Mouse (Mus musculus): ENCODE measurements around the gene Cel. TPM values are rescaled to one million over a fixed set of nuclear protein-coding genes. Genes with fewer than 3 reads are reported as not detected.

The Cel gene
- total RNA-seq, 2 experiments from 2014 or later = not detected

DNA sequence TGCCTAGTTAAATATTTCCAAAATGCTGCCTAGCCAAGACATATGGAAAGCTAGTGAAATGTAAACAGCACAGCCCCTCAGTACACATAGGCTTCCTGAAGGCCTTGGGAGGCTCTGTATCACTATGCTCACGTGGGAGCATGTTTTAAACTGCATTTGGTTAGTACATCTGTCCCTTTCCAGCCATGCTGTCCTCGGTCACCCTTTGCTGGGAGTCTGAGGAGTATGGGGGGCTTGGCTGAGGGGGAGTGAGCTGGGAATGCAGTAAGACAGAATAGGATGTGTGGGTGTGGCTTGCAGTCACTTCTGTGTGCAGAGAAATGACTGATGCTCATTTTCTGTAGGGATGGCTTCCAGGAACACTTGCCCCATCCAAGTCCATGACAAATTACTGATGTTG is 22.5 kb upstream of the Cel start:
- DNase-seq (ENCODE audit: low spot score in 2 of 2) = no peak

DNA sequence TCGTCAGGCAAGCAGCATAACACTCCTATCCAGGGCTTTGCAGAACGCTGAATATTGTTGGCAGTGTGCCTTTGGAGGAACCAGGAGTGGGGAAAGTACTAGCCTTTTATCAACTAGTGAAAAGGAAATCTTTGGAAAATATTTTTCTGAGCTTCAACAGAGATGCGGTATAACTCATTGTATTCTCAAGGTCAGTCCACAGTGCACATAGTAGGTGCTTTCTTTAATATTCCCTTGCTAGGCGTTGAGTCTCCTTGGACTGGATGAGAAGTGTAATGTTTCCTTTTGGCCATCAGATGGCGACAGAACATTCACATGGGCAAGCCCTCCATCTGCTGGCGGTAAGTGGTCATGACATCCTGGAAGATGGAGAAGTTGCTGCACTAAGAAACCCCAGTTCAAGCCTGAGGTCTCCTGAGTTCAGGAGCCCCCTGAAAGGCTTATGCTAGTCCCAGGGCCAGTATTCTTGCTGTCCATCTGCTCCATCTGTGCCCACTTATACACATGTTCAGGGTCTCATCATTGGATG is 21.9 kb upstream of the Cel start:
- DNase-seq (ENCODE audit: low spot score in 2 of 2) = peak; percentile 55 to 87

DNA sequence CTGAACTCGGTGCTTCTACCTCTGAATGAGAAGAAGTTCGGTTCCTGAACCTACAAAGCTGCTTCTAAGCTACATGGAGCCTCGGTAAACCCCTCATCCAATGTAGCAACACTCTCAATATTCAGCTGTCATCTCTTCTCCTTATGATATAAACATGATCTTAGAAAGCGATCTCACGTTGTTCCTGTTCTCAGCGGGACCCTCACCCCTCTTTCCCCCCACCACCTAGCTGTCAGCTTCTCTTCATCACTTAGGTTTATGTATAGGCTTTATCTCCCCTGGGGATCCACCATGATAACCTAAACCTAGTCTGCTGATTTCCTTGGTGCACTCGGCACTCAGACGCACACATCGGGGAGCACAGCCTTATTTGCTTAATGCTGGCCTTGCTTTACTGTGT is 20.4 kb upstream of the Cel start, which contains the start of gene Gtf3c5:
Gene Gtf3c5 (minus strand): TSS at position 101 of the 400 bp plus-strand sequence.
- no peak for DNase-seq (ENCODE audit: low spot score in 2 of 2)

DNA sequence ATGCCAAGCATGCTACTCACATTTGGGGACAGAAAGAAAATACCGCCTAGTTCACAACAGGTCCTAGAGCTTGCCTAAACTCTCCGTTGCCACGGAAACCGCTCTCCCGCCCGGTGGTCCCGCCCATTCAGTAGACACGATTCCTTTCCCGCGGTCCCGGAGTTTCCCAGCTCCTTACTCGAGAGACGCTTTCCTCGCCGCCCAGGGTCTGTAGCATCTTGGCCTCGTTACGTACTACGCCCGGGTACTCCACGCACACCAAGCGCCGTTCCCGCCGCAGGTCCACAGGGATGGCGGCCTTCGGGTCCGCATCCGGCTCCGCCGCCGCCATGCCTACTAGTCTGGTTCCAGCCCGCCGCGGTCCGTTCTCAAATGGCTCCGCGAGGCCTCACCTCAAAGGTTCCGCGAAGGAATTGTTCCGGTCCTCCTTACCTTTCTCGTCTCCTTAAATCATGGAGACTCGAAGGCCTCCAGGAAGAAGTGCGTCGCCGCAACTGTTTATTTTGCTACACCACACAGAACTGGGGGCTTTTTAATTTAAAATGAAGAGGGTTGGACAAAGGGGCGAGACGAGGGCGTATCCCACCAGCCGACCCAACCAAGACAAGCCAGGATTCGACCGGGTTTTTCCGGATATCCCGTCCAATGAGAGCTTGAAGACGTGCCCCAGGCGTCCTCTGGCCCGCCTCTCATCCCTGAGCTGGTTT is 19.6 kb upstream of the Cel start:
- peak; percentile 84 to 91 for DNase-seq (ENCODE audit: low spot score in 2 of 2)

DNA sequence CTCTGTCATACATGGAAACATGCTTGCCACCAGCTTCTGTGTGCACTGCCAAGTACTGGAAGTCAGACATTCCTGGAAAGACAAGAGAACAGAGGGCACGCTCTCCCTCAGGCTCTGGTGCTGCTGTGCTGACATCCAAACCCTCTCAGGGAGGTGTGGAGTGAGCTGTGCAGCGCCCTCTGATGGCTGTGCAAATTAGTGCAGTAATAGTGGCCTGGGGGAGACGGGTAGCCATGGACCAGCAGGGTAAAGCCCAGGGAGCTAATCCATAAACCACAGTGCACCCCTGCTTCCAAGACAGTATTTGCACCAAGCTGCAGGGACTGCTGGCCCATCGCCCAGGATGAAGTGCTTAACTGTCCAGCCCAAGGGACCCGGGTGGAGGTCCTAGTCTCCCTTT is 14.8 kb upstream of the Cel start:
- no peak for DNase-seq (ENCODE audit: low spot score in 2 of 2)

DNA sequence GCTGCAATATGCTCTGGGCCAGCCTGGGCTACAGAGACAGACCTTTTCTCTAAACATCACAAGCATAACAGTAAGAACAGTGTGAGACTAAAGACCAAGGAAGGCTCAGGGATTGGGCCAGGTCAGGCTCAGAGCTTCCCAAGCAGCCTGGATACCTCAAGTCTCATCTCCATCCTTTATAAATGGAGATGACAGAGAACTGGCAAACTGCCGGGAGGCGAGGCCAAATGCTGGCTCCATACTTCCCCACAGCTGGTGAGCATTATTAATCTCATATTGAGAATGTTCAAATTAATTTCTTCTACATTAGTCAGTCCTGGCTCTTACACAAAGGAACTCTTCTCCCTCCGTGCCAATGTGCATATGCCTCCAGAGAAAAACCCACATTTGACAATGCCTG is 13.6 kb upstream of the Cel start:
- DNase-seq (ENCODE audit: low spot score in 2 of 2) = peak; percentile 28 to 35

DNA sequence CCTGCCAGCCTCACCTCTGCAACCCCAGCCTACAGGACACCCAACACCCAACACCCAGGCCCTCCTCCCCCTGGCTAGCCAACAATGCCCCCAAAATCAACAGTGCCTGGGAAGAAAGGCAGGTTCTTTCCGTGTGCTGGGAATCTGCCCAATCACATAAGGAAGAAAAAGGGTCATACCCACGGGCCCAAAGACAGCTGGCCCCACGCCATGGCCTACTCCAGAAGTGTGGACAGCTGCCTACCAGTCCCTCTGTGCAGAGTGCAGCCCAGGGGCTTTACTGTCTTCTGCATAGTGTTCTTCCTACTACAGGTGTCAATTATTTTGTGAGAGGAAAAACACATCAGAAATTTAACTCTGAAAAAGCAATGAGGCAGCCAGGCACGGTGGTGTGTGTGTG is 12.1 kb upstream of the Cel start:
- no peak for DNase-seq (ENCODE audit: low spot score in 2 of 2)

DNA sequence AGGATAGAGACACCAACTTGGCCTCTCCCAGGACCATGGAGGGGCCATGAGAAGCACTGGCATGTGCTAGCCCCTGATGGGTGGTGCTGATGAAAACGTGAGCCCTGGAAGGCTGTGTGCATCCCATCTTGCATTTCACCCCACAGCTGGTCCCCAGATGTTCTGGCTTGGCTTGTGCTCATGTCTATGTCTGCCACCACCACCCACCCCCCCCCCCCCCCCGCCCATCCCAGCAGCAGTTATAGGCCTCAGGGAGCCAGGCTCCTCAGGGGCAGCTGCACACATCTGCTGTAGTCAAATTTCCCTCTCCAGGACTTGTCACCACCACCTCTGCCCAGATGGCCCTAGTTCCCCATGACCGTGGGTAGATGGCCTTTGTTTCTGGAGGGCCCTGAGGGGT is 6.7 kb upstream of the Cel start:
- DNase-seq (ENCODE audit: low spot score in 2 of 2) = no peak

DNA sequence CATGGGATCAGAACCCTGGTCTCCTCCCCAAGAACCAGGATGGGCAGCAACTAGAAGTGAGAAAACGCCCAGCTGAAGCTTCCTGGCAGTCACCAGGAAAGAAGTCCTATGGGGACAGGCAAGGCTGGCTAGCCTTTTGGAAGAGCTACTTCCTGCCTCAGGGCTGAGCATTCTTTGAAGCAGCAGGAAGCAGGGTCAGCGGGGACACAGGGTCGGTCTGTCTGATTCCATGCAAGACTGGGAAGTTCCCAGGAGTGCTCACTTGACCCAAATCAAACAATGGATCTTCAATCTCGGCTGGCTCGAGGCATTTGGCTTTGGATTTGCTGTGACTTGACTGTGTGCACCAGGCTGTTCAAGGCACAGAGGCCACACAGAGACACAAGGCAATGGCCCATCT is 3.3 kb upstream of the Cel start:
- no peak for DNase-seq (ENCODE audit: low spot score in 2 of 2)

DNA sequence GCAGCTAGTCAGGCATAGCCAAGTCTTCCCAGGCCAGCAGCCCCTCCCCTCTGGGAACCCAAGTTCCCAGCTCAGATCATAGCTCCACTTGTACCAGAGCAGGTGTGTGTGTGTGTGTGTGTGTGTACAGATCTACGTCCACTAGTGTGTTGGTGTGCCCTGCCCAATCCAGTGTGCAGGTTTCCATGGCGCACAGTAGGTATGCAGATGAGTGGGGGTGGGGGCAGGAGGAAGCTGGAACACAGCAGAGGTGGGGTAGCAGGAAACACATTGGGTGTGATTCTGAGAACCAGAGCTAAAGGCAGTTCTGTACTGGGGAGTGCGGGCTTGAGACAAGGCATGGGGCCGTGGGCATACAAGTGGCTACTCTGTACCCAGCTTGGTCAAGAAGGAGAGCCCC is 1.2 kb upstream of the Cel start:
- DNase-seq (ENCODE audit: low spot score in 2 of 2) = no peak

DNA sequence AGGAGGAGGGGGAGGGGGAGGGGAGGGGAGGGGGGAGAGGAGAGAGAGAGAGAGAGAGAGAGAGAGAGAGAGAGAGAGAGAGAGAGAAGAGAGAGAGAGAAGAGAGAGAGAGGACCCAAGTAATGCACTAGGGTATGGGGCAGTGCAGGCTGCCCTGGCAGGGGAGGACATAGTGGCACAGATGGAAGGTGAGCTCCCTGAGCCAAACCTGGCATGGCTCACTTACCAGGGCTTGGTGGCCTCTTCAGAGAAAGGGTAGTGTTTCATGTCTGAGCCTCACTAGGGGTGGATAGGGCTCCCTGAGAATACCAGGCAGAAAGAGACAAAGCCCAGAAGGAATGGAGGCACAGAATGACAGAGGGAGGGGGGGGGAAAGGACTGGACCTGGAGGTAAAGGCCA is 627 bp upstream of the Cel start:
- no peak for DNase-seq (ENCODE audit: low spot score in 2 of 2)

DNA sequence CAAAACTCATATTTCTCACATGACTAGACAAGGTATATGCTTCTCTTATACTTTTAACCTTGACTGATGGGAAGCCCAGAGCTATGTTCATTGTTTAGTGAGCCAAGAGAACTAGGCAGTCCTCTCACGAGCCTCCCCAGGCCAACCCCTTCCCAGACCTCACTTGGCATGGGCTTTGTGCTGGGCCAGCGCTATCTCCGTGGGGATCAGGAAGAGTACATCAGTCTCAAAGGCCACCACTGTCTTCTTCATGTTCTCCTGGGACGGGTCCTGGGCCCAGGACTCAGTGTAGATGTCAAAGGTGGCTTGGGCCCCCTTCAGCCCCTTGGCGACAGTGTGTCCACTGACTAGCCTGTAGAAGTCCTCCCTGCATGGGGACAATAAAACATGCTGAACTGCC is 5.8 kb downstream of the Cel start:
- DNase-seq (ENCODE audit: low spot score in 2 of 2) = no peak

DNA sequence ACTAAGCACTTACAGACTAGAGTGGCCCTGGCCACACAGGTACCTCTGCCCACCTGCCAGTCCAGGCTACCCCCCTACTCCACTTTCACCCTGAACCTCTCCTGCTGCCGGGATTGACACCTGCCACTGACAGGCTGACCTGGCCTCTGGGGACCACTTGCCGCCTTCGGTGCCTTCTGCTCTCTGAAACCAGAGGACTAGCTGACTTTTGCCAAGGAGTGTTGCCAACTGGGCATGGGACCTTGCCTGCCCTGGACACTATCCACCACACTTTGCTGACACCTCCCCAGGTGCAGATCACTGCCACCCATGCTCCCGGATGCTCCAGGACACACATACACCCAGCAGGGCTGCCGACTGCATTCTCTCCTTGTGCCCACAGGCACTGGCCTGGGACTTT is 10.9 kb downstream of the Cel start:
- DNase-seq (ENCODE audit: low spot score in 2 of 2) = no peak

DNA sequence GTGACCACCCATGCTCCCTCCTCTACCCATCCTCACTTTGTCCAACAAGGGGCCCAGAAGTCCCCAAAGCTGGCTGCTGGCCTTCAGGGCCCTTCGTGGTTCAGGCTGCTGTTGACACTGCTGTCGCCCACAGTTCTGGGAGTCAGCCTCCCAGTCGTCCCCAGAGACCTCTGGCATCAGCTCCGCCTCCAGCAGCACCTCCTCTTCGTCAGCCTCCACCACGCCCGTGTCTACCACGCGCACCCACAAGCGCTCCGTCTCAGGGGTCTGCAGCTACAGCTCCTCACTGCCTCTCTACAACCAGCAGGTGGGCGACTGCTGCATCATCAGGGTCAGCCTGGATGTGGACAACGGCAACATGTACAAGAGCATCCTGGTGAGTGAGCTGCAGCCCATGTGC is 14.0 kb downstream of the Cel start:
- no peak for DNase-seq (ENCODE audit: low spot score in 2 of 2)

DNA sequence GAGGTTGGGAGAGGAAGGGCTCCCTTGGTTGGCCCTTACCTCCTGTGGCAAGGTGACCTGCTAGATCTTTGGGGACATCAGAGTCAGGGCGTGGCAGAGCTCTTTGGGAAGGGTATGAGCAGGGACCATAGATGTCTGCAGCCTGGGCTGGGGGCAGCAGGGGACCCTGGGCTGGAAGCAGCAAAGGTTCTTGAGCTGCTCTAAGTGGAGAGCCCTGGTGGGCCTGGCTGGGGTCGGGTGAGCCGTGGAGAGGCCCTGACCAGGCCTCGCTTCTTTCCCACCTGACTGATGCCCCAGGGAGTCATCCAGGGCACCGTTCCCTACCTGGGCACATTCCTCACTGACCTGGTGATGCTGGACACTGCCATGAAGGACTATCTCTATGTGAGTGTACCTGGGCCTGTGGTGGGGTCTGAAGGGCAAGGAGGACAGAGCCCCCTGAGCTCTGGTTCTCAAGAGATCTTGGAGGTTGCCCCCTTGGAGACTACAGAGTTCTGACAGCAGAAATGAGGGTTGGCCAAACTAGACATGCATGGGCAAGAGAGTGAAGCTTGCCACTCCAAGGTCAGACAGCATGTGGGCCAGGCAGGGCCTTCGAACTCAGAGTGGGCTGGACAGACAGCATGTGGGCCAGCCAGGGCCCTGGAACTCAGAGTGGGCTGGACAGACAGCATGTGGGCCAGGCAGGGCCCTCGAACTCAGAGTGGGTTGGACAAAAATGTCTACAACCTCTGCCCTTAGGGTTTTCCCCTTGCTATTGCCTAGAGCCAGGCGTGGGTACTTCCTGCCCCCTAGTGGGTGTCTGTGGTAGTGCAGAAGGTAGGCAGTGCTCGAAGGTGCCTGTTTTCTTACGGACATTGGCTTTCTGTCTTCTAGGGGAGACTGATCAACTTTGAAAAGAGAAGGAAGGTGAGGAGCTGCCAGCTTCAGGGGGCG is 15.7 kb downstream of the Cel start:
- peak; percentile 58 to 87 for DNase-seq (ENCODE audit: low spot score in 2 of 2)

DNA sequence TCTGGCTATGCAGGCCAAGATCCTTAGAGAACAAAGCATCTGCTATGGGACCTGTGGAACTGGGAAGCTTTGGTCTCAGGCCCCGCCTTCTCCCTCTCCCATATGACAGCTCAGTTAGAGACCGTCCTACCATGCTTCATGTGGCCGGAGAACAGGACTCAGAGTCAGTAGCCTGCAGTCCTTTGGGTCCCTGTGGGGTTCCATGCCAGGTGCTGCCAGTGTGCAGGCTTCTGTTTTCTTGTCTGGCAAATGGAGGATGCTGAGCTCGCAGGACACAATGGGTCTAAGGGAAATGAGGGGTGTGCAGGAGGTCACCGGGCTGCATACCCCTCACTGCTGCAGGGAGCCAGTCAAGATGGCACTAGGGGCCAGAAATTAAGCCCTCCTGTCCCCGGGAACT is 16.6 kb downstream of the Cel start:
- no peak for DNase-seq (ENCODE audit: low spot score in 2 of 2)

DNA sequence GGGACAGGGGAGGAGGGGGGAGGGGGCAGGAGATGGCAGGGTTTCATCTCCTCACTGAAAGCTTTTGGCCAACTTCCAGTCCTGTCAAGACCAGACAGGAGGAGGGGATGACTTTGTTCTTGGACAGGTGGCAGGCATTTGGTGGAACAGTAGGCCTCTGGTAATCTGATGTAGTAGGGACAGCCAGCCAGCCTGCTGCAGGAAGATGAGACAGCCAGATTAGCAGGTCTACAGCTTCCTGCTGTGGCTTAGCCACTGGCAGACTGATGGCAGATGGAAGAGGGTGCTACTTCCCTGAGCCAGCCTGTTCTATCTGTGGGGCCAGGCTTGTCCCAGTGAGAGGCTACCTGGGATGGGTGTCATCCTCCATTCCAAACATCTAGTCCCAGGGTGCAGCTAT is 17.2 kb downstream of the Cel start:
- DNase-seq (ENCODE audit: low spot score in 2 of 2) = no peak

DNA sequence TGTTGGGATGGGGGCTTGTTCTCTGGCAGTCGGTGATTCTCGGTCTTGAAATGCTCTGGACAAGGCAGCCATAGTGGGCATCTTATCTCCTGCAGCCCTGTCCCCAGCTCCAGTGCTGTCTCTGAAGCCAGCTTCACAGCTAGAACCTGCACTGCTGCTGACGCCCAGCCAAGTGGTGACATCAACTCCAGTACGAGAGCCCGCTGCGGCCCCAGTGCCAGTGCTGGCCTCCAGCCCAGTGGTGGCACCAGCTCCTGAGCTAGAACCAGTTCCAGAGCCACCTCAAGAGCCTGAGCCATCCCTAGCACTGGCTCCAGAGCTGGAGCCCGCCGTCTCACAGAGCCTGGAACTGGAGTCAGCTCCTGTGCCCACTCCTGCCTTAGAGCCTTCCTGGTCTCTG is 19.3 kb downstream of the Cel start:
- peak in 1 of 2 experiments; percentile 69 for DNase-seq (ENCODE audit: low spot score in 2 of 2)

DNA sequence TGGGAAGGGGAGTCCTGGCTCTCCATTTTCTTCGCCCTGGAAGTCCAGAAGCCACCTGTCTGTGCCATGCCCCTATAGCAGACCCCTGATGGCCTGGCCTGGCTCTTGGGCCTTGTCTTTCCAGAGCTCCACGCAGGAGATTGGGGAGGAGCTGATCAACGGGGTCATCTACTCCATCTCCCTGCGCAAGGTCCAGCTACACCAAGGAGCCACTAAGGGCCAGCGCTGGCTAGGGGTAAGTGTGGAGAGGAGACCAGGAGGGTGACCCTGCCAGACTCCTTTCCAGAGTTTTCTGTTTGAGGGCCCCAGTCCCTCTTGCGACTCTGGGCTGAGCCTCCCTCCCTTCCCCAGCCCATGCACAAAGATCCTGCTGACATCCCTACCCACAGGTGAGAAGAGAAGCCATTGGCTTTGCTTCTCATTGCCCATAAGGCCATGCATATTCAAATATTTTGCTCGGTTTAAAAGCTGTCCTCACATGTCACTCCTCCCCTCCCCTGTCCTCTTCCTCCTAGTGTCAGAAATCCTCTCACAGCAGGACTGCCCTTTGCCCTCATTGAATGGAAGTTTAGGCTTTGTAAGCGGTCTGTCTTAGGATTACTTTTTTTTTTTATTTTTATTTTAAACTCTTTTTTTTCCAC is 22.5 kb downstream of the Cel start:
- no peak for DNase-seq (ENCODE audit: low spot score in 2 of 2)

DNA sequence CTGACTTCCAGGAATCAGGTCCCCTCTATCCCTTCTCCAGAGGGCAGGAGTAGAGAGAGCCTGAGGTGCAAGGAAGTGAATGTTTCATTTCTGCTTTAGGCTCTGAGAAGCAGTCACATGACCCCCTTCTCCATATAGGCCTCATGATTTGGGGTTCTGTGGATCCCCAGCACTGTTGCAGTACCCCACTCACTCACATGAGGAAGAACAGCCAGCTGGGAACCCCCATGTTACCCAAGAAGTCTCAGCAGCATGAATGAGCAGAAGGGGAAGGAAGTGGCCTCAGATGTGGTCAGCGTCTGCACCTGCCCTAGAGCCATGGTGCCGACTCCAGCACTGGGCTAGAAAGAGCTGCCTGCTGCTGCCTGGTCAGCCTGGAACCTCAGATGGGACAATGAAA is 23.3 kb downstream of the Cel start:
- DNase-seq (ENCODE audit: low spot score in 2 of 2) = no peak

DNA sequence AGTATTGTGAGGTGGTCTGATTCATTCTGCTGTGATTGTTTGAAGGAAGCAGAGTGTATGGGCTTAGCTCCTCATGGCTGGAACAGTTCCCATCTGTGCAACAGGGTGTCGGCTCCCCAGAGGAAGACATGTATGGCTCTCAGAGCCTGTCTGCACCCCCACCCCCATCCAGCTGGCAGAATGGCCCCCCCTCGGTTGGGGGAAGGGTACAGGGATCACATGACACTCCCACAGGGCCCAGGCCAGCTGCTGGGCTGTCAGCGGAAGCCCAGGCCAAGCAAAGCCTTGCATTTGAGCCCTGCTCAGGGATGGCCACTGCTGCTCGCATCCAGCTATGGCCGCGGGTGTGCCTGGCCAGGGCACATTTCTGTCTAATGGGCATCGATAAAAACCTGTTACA is 24.0 kb downstream of the Cel start:
- peak; percentile 73 to 86 for DNase-seq (ENCODE audit: low spot score in 2 of 2)

DNA sequence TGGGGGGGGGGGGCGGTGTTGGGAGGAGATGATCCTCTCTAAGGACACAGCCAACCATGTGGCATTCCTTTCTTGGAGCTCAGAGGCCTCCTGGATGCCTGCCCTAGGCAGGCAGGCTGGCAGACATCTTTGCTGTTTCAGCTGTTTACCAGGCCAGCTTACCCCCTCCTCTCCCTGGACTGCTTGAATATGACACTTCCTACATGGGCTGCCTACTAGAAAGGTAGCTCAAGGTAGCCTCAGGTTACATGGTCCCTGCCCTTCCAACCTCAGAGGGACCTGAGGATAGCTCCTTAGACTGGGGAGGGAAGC is 24.4 kb downstream of the Cel start:
- DNase-seq (ENCODE audit: low spot score in 2 of 2) = no peak
